Mouse (Mus musculus) left cerebral cortex, postnatal 10 days (tissue): ENCODE results near the gene Auts2. TPM values are rescaled to one million over a fixed set of nuclear protein-coding genes. Genes with fewer than 3 reads are reported as not detected.
A peak's percentile ranks its signal among the peaks of the same experiment; 100 is the strongest.

Experiments
- DNase-seq, 2 experiments: peaks; one replicate each; pipeline ENCODE4 v3.0.0; 2021 to 2022; ENCODE audit warnings: low spot score in 2 of 2, mixed read lengths in 1 of 2; ENCODE audit errors: extremely low spot score in 1 of 2
- intact Hi-C: fragments of 180-260 bp; cut with DNase I; formaldehyde crosslinking; loops from one replicate; pipeline ENCODE4 v1.15.1; 2025
- total RNA-seq, 2 experiments: library from RNA; stranded (reverse); gene quantifications; 2 replicates each; pipeline ENCODE4 v1.2.3; 2021

Auts2 gene
- total RNA-seq, 2 experiments from 2014 or later: 87.0 to 93.1 TPM

DNA sequence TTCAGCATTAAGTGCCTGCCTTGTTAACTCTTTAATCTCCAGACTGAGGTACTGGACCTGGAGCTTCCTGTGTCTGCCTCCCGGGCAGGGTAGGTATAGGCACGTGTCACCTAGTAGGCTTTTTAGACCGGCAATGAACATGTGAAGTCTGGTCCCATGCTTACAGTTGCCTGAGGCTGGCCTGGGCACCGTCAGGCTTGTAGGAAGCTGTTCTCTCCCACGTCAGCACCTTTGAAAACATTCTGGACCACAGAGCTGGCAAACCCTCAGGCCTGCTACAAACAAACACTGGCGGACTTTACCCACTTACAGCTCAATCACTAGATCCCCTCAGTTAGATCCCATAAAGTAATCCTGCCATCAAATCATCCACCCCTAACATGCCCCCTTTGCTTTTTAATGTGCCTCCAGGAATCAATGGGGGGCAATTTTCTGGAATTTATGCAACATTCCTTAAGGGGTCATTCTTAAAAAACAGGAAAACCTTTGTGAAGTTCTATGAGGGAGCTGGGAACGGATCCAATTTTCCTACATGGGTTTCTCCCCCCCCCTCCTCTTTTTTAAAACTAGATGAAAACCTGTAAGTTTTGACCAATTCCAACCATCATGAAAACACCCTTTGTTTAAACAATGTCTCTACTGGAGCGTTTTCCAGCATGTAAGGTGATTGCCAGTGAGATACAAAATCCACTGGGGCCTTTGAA is 692.4 kb downstream of the Auts2 start:
- DNase-seq: peak in 1 of 2 experiments; percentile 35
- intact Hi-C loops: no loop called here

DNA sequence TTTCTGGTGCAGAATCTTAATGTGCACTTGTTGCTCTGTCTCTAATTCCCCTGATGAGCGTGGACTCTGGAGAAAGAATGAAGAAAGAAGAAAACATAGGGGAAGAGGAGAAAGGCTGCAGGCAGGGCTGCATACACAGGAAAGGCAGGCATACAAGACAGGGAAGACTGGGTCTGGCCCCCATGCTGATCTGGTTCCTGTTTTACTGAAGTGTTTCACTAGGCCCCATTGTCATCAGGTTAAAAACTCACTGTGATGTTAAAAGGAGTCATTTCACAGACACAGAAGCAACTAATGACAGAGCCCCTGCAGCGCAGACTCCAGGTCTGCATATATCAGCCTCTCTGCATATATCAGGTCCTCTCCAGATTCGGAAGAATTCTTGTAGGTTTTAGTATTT is 693.5 kb downstream of the Auts2 start:
- intact Hi-C loops: no loop called here
- no peak for DNase-seq

DNA sequence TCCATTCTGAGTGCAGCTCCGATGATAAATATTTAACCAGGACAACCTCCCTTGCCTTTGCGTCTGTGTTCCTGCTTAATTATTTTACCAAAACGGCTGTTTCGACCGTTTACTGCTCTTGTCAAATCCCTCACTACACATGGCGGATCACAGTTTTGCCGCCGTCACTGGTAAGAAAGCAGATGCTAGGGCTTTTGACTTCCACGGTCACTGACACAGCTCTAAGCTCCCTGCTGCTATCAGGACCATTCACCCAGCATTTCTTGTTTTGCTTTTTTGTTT is 698.7 kb downstream of the Auts2 start:
- intact Hi-C loops: no loop called here

DNA sequence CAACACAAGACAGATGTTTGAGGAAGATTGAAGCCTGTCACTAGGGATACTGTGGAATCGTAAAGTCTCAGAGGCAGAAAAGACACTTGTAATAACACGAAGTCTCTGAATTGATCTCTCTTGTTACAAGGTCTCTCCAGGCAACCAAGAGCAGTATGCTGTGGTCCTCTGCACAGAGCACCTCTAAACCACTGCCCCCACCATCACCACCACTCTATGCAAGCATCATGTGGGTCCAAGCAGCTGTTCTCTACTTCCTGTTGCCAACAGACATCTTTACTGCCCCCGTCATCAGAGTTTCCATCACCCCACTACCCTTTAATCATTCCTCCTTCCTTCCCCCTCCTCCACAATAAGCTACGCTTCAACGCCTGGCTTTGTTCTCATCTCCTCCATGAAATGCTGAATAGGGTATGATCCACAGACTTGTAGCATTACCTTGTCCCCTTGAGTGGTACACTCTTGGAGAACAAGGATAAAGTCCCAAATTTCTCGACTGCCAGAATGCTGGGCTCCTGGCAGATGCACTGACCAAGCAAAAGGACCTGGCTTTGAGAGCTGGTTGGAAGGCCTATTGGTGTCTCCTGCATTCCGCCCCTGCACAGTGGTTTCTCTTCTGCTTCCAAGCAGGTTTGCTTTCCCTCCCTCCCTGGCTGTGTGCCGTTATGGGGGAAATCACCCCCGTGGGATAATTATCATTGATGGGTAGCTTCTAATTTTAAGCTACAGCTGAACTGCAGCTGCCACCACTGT is 699.2 kb downstream of the Auts2 start:
- DNase-seq: no peak
- intact Hi-C loops: no loop called here

More for the DNA sequence above, 698.7 kb downstream of the Auts2 start:
- no peak for DNase-seq

DNA sequence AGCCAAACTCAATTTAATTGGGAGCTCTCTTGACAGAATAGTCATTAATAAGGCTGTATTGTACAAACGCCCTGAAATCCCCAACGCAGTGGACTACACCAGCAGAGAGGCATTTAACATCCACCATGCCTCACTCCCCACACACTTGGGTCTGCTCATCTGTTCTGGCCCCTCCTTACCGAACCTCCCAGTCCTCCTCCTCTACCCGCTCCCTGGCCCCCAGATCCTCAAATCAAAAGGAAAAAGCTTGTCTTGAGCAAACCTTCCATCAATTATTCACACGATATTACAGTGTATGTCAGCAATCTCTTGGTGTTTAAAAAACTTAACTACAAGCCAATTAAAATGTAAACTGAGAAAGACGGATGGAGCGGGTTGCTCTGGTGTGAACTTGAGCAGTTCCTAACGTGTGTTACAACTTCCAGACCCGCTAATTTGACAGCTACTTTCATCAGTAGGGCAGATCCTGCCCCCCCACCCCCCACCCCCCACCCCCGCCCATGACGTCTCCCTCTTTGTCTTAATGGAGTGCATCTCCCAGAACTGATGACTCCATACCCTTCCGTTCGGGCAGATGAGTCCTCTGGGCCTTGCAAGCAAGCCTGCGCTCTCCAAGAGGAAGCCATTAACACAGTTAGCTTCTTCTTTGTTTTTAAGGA is 703.4 kb downstream of the Auts2 start:
- no peak for DNase-seq
- intact Hi-C loops: no loop called here

DNA sequence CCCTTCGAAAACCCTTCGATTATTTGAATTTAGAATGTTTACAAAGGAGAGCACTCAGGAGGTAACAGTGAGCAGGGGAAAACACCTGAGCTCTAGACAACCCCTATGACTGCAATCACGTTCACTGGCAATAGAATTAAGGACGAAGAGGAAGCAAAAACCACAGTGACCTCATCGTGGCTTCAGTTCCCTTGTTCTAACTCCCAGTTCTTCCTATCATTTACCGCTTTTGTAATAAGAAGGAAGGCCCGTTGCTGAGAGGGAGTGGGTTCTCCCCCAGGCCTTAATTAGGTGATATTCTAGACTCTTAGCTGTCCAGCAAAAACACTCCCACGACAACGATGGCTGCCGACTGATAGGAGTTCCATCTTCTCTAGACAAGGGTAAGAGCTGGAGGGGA is 704.1 kb downstream of the Auts2 start:
- DNase-seq: no peak
- intact Hi-C loops: no loop called here

DNA sequence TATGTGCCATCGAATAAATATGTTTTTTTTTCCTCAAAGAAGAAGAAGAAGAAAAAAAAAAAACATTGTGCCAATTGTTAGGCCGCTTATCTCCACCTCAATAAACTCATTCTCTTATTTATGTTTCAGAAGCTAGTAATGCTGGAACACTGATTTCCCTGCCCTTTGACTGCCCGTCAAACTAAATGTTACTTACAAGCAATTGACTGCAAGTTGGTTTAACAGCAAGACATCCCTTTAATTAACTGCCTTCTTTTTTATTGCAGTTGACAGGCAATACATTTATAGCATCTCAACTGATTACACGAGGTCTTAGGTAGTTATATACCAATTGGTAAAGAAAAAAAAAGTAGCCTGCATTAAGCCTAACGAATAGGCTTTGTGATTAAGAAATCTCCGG is 705.1 kb downstream of the Auts2 start:
- no peak for DNase-seq
- intact Hi-C loops: no loop called here

DNA sequence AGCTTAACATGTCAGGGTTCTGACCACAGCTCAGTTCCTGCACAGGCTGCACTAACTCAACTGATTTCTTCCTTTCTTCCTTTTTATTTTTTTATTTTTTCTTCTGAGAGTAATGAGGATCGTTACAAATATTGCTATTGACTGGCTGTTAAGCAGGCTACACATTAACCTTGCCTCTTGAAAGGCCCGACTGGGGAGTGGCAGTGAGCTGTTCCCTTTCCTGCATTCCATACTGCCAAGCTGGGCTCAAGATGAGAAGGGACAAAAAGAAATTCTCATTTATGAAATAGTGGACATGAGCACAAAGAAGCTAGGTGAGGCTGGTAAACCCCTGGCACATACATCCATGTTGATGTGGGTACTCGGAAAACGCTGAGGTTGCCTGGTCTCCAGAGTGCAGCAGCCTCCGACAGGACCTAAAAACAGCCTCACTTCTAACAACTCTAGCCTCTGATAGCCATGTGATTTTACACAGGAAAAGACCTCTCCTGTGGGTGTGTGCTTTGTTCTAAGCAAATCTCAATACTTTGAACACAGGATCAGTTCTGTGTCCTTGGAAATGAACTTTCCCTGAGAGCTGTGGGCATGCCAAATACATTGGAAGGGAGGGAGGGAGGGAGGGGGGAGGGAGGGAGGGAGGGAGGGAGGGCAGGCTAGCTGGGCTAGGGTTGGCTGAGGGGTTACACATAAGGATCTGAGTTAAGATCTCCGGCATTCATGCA is 707.0 kb downstream of the Auts2 start:
- no peak for DNase-seq
- intact Hi-C loops: no loop called here

DNA sequence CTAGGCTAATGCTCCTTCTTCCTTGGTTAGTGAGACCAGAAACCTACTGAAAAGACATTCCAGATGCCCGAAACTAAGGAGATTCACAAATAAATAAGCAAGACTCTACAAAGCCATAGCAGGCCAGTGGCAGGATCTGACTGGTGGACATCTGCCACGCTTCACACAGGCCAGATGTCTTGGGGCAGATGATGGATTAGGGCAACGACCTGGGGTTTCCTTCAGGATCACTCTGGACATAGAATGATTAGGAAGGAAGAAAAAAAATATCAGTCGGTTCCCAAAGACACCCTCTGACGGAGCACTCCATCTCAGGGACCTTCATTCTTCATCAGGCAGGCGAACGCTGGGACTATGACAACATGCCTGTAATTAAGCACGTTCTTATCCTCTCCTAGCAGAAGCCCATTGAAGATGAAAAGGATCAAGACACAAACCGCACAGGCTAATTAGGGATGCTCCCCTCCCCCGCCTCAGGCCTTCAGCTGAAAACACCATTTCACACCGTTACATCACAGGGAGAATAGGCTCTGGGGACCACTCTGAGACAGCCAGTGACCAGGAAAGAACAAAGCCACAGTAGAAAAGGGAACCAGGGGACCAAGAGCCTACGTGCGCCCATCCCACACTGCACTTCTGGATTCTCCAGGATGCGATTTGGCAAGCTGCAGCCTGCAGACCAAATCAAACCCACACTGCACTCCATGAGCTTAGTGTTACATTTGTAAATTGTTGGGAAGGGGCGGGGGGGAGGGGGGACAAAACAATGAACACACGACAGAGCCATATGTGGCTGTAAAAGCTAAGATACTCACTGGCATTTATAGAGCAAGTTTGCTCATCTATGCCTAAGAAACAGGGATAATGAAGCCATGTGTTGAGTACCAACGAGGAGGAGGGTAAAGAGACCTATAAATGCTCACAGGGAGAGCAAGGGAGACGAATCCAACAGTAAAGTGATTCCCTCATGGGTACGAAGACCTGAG is 710.0 kb downstream of the Auts2 start:
- intact Hi-C loops: no loop called here
- DNase-seq: no peak

DNA sequence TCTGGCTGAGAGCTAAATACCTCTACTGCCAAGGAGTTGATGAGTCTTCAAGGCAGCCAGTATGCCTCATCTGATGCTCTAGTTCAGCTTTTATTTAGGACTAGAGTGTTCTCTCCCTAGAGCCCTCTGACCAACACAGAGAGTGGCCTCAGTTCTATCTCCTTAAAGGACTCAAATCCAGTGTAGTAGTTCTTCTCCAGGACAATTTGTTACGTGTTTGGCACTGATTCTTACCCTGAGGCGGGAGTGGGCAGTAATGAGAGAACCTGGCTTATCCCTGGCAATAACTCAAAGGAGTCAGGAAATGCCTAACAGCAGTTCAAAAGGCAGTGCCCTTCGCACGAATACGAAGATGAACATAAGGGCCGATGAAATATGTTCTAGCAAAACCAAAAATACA is 713.0 kb downstream of the Auts2 start:
- intact Hi-C loops: no loop called here
- no peak for DNase-seq

DNA sequence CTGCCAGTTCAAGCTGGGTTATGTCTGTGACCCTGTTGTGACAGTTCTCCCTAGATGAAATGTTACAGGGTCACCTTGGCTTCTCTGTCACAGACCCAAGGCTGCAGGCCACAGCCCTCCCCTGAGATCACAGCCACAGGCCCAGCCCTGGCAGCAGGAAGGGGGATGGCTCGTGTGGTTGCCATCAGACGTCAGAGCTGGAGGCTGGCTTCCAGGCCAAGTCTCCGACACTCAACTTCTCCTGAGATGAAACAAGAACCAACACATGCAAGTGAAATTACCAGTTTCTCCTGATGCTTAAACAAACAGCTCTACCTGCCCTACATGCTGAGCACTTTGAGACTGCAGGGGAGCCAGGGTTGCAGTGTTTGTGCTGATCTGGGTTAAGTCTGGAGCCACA is 713.9 kb downstream of the Auts2 start:
- DNase-seq: peak in 1 of 2 experiments; percentile 44
- intact Hi-C loops: no loop called here

DNA sequence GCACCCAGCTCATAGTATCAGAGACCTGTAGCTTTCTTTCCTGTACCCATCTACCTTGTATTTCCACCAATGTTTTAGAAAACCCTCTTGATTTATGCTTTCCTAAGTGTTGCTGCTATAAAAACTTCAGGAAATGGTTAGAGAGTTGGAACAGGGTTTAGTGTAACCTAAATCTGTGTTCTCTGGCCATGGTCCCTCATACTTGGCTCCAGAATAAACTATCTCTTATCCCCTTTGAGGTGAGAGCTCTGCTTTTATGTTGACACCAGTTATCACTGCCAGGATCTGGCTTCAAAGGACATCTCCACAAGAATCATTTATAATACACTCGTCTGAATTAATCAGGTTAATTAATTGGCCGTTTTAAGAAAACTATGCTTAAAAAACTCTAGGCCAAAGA is 714.5 kb downstream of the Auts2 start:
- intact Hi-C loops: no loop called here
- DNase-seq: no peak

DNA sequence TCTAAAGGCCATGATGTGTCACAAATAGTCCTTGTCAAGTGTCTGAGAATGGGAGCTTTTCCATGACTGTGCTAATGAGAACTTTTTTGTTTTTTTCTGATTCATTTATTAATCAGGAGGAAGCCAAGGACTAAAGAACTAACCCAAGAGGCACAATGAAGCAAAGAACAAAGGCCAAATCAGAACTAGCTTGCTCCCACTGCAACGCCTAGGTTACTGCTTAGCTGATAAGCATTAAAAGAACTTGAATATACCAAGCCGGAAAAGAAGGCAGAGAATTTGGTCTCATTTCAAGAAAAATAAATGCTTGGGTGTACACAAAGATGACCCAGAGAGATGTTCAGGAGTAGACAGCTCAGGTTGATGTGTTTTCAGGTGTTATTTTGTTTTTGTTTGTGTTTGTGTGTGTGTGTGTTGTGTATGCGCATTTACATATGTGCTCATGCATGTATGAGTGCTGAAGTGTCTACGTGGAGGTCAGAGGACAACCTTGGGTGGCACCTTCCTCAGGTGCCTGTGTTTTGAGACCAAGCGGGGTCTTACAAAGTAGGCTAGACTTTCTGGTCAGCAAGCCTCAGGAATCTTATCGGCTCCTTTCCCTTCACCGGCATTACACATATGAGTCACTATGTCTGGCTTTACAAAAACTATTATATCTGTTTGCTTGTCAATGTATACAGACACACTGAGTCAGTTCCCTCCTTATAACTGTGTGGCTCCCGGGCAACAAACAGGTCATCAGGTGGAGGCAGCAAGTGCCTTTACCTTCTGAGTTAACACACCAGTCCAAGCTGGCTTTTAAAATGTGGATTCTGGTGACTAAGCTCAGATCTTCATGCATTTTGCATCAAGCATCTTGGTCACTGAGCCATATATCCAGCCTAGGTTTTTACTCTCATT is 716.5 kb downstream of the Auts2 start:
- intact Hi-C loops: no loop called here
- no peak for DNase-seq

DNA sequence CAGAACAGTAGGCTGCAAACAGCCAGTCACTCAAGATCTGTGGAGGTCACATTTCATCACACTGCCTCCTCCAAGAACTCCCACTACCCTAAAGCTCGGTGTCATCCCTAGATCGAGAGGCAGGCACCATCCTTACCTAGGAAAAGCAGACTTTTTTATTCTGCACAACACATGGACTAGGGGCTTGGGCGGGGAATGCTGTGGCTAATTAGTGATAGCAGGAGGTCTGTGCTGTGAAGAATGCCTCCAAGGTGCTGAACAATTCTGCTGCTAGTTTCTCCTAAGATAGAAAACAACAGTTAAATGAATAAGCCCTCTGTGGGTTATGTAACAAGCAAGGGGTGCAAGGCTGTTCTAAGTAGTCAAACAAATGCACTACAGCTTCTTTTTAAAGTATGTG is 717.7 kb downstream of the Auts2 start:
- DNase-seq: no peak
- intact Hi-C loops: no loop called here

DNA sequence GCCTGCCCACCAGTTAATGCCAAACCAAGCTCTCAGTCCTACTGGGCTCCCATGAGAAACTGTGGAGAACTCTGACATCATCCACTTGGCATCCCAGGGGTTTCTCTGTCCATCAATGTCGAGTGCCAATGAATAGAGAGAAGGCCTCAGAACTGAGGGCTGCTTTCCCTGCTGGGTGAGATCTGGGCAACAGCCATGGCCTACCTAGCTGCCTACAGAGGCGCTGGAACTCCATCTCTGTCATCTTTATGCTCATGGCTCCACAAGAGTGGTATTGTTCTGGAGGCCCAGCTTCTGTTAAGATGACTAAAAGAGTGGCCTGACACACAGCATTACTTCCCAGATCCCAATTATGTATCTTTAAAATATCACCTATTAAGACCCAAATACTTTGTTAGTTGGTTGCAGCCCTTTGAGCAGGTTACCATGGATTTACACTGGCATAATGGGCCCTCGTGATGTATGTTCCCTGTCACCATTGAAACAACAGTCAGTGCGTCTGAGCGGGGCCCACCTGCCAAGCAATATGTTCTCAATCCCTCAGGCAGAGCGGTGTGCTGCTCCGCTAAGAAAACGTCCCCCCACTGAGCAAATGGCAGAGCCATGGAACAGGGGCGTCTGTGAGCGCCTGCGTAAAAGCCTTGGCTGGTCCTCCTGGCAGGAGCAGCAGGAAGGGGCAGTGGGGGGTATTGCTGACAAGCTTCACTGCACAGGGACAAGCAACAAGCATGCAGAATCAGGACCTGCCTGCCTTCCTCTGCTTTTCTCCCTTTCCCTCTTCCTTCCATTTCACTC is 718.8 kb downstream of the Auts2 start:
- peak; percentile 35 to 36 for DNase-seq
- intact Hi-C loops: no loop called here

DNA sequence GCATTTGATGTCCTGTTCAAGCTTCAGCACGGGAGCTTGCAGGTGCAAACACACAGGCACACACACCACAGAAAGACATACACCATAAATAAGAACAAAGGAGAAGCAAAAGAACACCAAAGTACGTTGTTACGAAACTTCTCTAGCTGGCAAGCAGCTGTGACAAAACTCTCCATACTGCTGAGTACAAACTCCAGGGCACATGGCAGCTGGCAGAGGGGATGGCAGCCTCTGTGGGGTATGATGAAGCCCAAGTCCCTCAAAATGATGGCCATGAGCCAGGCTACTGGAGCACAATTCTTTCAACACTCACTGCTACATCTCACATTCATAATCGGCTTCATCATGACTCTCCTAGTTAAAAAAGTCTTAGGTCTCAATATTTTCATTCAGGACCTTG is 721.7 kb downstream of the Auts2 start:
- DNase-seq: no peak
- intact Hi-C loops: no loop called here

DNA sequence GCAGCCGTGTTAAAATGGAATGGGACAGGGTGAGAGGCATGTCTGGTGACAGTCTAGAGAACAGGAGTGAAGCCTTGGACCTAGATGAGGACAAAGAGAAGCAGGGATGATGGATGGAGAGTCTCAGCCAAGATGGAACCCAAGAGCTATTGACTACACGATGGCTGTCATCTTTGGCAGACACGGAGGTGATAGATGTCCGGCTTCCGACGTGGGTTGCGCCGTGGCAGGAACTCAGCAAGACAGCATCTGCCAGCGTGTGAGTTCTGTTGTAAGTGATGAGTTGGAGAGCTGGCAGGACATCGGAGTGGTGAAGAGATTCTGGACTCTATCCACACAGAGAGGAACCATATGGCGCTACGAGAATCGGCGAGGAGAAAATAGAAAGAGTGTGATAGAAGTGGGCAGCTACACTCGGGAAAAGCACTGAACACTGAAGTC is 723.9 kb downstream of the Auts2 start:
- peak; percentile 50 to 56 for DNase-seq
- intact Hi-C loops: no loop called here
